Mouse (Mus musculus) kidney, adult 2 months (tissue): ENCODE data around the gene Rpap2.

ENCODE experiments used
- CTCF ChIP-seq: fragments of 200-500 bp; conservative IDR thresholded peaks from 2 replicates; pipeline ENCODE4 v1.5.1; 2011; ENCODE audit warnings: low read depth, mild to moderate bottlenecking, control low read depth, low read length, moderate library complexity, mixed read lengths; ENCODE audit not compliant: insufficient read depth, insufficient read length
- POLR2A ChIP-seq: fragments of 200-500 bp; IDR thresholded peaks from one replicate; pipeline ENCODE4 v1.6.1; 2011; ENCODE audit warnings: low read depth, low read length, control low read depth

DNA sequence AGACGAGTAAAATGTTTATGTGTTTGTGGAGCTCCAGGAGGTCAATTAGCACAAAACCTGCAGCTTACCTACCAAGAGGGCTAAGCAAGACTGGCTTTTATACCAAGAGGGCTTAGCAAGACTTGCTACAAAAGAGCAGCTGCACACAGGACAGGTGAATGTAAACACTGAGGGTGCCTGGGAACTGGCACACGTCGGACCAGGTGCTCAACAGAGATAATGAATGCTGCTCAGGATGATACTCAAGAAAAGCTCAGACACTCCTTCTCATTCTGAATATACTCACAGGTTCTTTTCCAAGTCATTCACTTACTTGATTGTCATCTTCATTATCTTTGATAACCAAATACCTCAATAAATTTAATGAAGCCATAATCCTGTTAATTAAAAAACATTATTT lies 40.2 kb upstream of the Rpap2 start:
- TF ChIP-seq CTCF = no peak
- no peak for TF ChIP-seq POLR2A
